Mouse (Mus musculus) left cerebral cortex, adult 8-10 months (tissue): ENCODE results near the gene Rabep1. TPM values are rescaled to one million over a fixed set of nuclear protein-coding genes. Genes with fewer than 3 reads are reported as not detected.
"Not testable (repeated sequence)": the region's sequence is repeated elsewhere in the genome, so short reads cannot be mapped to it uniquely, and the experiment has no call there.

Experiments used
- DNase-seq, 2 experiments: peaks; one replicate each; pipeline ENCODE4 v3.0.0; 2022; ENCODE audit warnings: low spot score in 2 of 2
- total RNA-seq, 4 experiments: library from RNA; stranded (reverse); gene quantifications; 2 replicates each; pipeline ENCODE4 v1.2.4; 2022

Gene Rabep1
- total RNA-seq, 4 experiments from 2014 or later = 123 to 128 (median 125) TPM

GRCm38 (mm10) chr11:70828975-70829615 lies 15.5 kb upstream of the Rabep1 start:
- DNase-seq = no peak

- no peak for DNase-seq
Observed at GRCm38 (mm10) chr11:70831201-70831600, 13.4 kb upstream of the Rabep1 start.

GRCm38 (mm10) chr11:70833408-70833807 lies 11.2 kb upstream of the Rabep1 start:
- no peak for DNase-seq

- no peak for DNase-seq
Observed at GRCm38 (mm10) chr11:70833831-70834230, 10.7 kb upstream of the Rabep1 start.

GRCm38 (mm10) chr11:70835381-70835831 lies 9.2 kb upstream of the Rabep1 start:
- DNase-seq = peak; percentile 21 to 37

- DNase-seq = no peak
Observed at GRCm38 (mm10) chr11:70837031-70837430, 7.5 kb upstream of the Rabep1 start.

- DNase-seq = no peak
Observed at GRCm38 (mm10) chr11:70838610-70839009, 6.0 kb upstream of the Rabep1 start.

- DNase-seq = no peak
Observed at GRCm38 (mm10) chr11:70842983-70843382, 1.6 kb upstream of the Rabep1 start.

GRCm38 (mm10) chr11:70843701-70844551 lies 652 bp upstream of the Rabep1 start:
- DNase-seq = peak in 1 of 2 experiments; percentile 26

- DNase-seq = no peak
Observed at GRCm38 (mm10) chr11:70845457-70845978, 940 bp downstream of the Rabep1 start.

- no peak for DNase-seq
Observed at GRCm38 (mm10) chr11:70846029-70846428, 1.5 kb downstream of the Rabep1 start.

- DNase-seq = no peak
Observed at GRCm38 (mm10) chr11:70860371-70860770, 15.8 kb downstream of the Rabep1 start.

GRCm38 (mm10) chr11:70863204-70863603 lies 18.6 kb downstream of the Rabep1 start:
- not testable (repeated sequence) for DNase-seq

- DNase-seq = no peak
Observed at GRCm38 (mm10) chr11:70865223-70865622, 20.6 kb downstream of the Rabep1 start.

- DNase-seq = no peak
Observed at GRCm38 (mm10) chr11:70869263-70869662, 24.7 kb downstream of the Rabep1 start.

GRCm38 (mm10) chr11:70869811-70870210 lies 25.2 kb downstream of the Rabep1 start:
- DNase-seq = no peak

GRCm38 (mm10) chr11:70870407-70870806 lies 25.8 kb downstream of the Rabep1 start:
- peak in 1 of 2 experiments; percentile 65 for DNase-seq

- DNase-seq = no peak
Observed at GRCm38 (mm10) chr11:70871110-70871509, 26.5 kb downstream of the Rabep1 start.

GRCm38 (mm10) chr11:70871766-70872330 lies 27.3 kb downstream of the Rabep1 start:
- no peak for DNase-seq

GRCm38 (mm10) chr11:70873846-70874613 lies 29.5 kb downstream of the Rabep1 start:
- no peak for DNase-seq

- DNase-seq = no peak
Observed at GRCm38 (mm10) chr11:70877670-70878069, 33.1 kb downstream of the Rabep1 start.
